Mouse (Mus musculus) heart, adult 2 months (tissue): ENCODE data around the gene Tmc4.

Source experiments
- CTCF ChIP-seq: fragments of 200-600 bp; IDR thresholded peaks from 2 replicates; pipeline ENCODE4 v1.8.1; 2022; ENCODE audit warnings: antibody characterized with exemption, mild to moderate bottlenecking, moderate library complexity
- EP300 ChIP-seq: fragments of 200-500 bp; IDR thresholded peaks from 2 replicates; pipeline ENCODE4 v1.6.1; 2011; ENCODE audit warnings: low read depth, low read length, control low read depth; ENCODE audit not compliant: insufficient read depth
- POLR2A ChIP-seq: fragments of 200-500 bp; IDR thresholded peaks from 2 replicates; pipeline ENCODE4 v1.6.1; 2011; ENCODE audit warnings: mild to moderate bottlenecking, low read depth, low read length, control low read depth; ENCODE audit not compliant: insufficient read depth

DNA sequence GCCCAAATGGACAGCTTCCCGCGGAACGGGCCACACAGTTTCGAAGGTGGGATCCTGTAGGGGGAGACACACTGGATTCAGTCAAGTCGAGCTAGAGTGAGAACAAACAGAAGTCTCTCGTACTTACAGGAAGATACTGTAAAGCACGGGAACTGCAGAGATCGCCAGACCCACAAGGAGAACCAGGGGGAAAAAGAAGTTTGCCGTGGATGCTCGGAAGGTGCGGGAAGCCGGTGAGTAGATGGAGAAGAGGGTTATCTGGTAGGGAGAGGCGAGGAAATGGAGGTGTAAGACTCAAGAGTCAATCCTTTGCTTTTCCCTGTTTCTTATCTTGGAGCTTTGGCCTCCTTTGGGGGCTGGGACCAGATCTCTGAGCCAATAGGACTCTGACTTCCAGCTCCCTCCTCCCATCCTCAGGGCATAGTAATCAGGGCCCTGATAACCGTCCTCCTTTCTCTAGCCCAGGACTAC, 10.4 kb downstream of the Tmc4 start:
- TF ChIP-seq EP300: no peak
- TF ChIP-seq POLR2A: no peak
- TF ChIP-seq CTCF: peak; percentile 38
